Mouse (Mus musculus) kidney, embryonic 14.5 days (tissue): ENCODE measurements around the gene Gal3st4. TPM values are rescaled to one million over a fixed set of nuclear protein-coding genes. Genes with fewer than 3 reads are reported as not detected.

Source experiments
- ATAC-seq: fragments of 200-750 bp; cut with Nextera tagmentation; 2 replicates; pipeline ENCODE4 v1.8.0; 2017; ENCODE audit warnings: moderate number of reproducible peaks, mild to moderate bottlenecking, moderate TSS enrichment, moderate library complexity; ENCODE audit not compliant: low FRiP score, low TSS enrichment
- H3K27ac ChIP-seq: fragments of 300-500 bp; sonication (generic); 2 replicates; pipeline ENCODE4 v1.5.1; 2014; ENCODE audit warnings: low read depth, mild to moderate bottlenecking, low read length, moderate library complexity, mixed read lengths
- H3K27me3 ChIP-seq: fragments of 300-500 bp; sonication (generic); 2 replicates; pipeline ENCODE4 v1.6.1; 2014; ENCODE audit warnings: mild to moderate bottlenecking, low read length; ENCODE audit not compliant: control insufficient read depth, insufficient read depth
- H3K36me3 ChIP-seq: fragments of 300-500 bp; sonication (generic); 2 replicates; pipeline ENCODE4 v1.6.1; 2014; ENCODE audit warnings: low read length, mixed read lengths; ENCODE audit not compliant: control insufficient read depth, insufficient read depth
- H3K4me1 ChIP-seq: fragments of 300-500 bp; sonication (generic); 2 replicates; pipeline ENCODE4 v1.6.1; 2014; ENCODE audit warnings: low read length, mixed read lengths; ENCODE audit not compliant: control insufficient read depth, insufficient read depth
- H3K4me2 ChIP-seq: fragments of 300-500 bp; sonication (generic); replicated peaks from 2 replicates; pipeline ENCODE4 v1.6.1; 2014; ENCODE audit warnings: low read depth, mild to moderate bottlenecking, low read length
- H3K4me3 ChIP-seq: fragments of 300-500 bp; sonication (generic); 2 replicates; pipeline ENCODE4 v1.5.1; 2014; ENCODE audit warnings: mild to moderate bottlenecking, low read length
- H3K9ac ChIP-seq: fragments of 300-500 bp; sonication (generic); 2 replicates; pipeline ENCODE4 v1.6.1; 2014; ENCODE audit warnings: low read depth, mild to moderate bottlenecking, low read length, moderate library complexity
- H3K9me3 ChIP-seq: fragments of 300-500 bp; sonication (generic); 2 replicates; pipeline ENCODE4 v1.6.1; 2016; ENCODE audit warnings: low read length; ENCODE audit not compliant: control insufficient read depth
- WGBS: fragments of 180-500 bp; shearing (Covaris S2); extraction: QIAGEN DNeasy Blood & Tissue Kit; methylation state at CpG from one replicate; pipeline ENCODE4 v1.1.7; 2014; 5-methylcytosine and 5-hydroxymethylcytosine counted together
- polyA plus RNA-seq: library from polyadenylated mRNA; unstranded; fragments of >200 nt; fragmentation: Nextera tagmentation; extraction: Ambion mirVana; gene quantifications from 2 replicates; pipeline ENCODE4 v1.2.1, GENCODE M21; 2014

The Gal3st4 gene
- polyA plus RNA-seq, 1 experiment from 2014 or later = 3.3 TPM

DNA sequence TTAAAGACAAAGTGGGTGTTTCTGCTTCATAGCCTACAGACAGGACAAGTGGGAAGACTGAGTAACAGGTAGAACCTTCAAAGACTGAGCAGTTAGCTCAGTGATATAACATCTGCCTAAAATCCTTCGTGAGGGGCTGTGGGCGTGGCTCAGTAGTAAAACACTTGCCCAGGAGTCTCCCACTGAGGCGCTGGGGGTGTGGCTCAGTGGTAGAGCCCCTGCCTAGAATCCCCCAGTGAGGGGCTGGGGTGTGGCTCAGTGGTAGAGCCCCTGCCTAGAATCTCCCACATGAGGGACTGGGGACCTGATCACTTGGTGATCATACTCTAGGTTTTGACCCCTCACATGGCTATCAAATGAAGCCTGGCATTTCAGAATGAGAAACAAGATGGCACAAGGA lies 14.6 kb downstream of the Gal3st4 start:
- no peaks in the 10 kb centered on the region for H3K27me3 ChIP-seq
- no peak overlapping the region for H3K4me3 ChIP-seq
- H3K36me3 ChIP-seq = peaks cover 37% of the 10 kb centered on the region
- WGBS = 78% methylated on average over 3 of the region's 3 CpGs
- no peak overlapping the region for H3K27ac ChIP-seq
- H3K4me1 ChIP-seq = peaks cover 19% of the 10 kb centered on the region
- ATAC-seq = no peak
- H3K9ac ChIP-seq = no peak overlapping the region
- H3K4me2 ChIP-seq = no peak overlapping the region
- H3K9me3 ChIP-seq = no peaks in the 10 kb centered on the region

DNA sequence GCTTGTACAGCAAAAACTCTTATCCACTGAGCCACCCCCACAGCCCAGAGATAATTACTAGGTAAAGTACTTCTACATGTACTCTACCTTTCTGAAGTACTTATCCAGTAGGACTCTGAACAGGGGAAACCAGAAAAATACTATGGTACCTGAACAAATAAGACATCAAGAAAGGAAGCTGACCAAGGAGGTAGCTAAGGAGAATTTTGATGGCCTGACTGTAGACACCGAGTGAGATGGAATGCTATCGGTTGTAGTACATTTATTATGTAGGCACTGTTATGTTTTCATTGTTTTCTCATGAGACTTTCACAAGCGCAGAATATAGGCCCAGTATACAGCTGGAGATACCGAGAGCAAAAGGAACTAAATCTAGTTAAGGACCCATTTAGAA lies 15.1 kb downstream of the Gal3st4 start:
- peaks cover 37% of the 10 kb centered on the region for H3K36me3 ChIP-seq

DNA sequence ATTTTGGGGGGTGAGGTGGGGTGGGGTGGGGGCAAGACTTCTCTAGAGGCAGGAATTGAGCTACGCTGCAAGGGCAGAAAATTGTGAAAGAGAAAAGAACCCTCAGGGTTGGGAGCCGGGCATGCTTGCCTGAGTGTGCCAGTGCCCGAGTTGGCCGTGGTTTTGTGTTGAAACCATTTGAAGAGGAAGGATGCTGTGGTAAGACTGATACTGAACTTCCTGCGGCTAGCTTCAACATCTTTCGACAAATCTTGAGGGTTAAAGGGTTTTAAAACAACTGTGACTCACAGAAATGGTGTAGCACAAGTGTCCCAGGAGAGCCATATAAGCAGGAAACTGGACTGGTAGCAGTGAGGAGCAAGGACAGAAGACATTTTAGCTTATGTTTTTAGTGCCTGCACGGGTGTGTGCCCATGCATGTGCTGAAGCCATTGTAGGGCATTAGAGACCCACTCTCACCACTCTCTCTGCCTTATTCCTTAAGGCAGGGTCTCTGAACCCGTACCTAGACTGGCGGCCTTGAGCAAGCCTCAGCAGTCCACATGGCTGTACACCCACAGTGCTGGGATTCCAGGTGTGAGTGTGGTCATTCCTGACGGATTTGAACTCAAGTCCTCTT lies 15.6 kb downstream of the Gal3st4 start:
- H3K27ac ChIP-seq = no peak overlapping the region

More for the DNA sequence above, 15.1 kb downstream of the Gal3st4 start:
- H3K9ac ChIP-seq = no peak overlapping the region
- H3K4me2 ChIP-seq = no peak overlapping the region
- H3K27ac ChIP-seq = no peak overlapping the region
- no peak overlapping the region for H3K4me3 ChIP-seq
- 96% methylated on average over 4 of the region's 4 CpGs for WGBS
- H3K4me1 ChIP-seq = peaks cover 14% of the 10 kb centered on the region; the same call in 1 of the 2 replicates
- no peaks in the 10 kb centered on the region for H3K27me3 ChIP-seq
- no peaks in the 10 kb centered on the region for H3K9me3 ChIP-seq
- no peak for ATAC-seq

DNA sequence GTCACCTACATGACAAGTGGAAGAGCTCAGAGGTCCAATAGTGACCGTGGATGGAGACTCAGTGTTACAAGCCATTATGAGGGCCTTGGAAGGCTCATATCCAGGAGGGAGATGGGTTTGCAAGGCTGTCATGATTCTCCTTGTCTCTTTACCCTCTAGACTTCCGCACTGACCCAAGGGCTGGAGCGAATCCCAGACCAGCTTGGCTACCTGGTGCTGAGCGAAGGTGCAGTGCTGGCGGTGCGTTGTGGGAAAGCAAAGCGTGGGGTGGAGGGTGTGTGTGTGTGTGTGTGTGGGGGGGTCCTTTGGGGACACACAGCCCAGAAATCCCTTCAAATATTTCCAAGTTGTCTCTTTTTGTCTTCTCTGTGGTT lies 16.6 kb downstream of the Gal3st4 start:
- Histone ChIP-seq H3K9me3 (no peaks in the 10 kb centered on the region), H3K4me2 (peak overlapping the region; percentile 55), H3K36me3 (peaks cover 26% of the 10 kb centered on the region), H3K27ac (peak overlapping the region; percentile 67; the same call in 1 of the 2 replicates), H3K4me1 (peaks cover 10% of the 10 kb centered on the region; the same call in 1 of the 2 replicates), H3K4me3 (peak overlapping the region; percentile 73), H3K27me3 (no peaks in the 10 kb centered on the region), H3K9ac (peak overlapping the region; percentile 68)
- ATAC-seq = no peak; the same call in 1 of the 2 replicates
- 17% methylated on average over 7 of the region's 7 CpGs for WGBS

More for the DNA sequence above, 15.6 kb downstream of the Gal3st4 start:
- peaks cover 36% of the 10 kb centered on the region for H3K36me3 ChIP-seq
- 93% methylated on average over 10 of the region's 10 CpGs for WGBS
- no peak overlapping the region for H3K9ac ChIP-seq
- H3K4me3 ChIP-seq = no peak overlapping the region
- H3K27me3 ChIP-seq = no peaks in the 10 kb centered on the region
- peaks cover 10% of the 10 kb centered on the region; the same call in 1 of the 2 replicates for H3K4me1 ChIP-seq
- no peak overlapping the region for H3K4me2 ChIP-seq
- ATAC-seq = no peak
- H3K9me3 ChIP-seq = no peaks in the 10 kb centered on the region

DNA sequence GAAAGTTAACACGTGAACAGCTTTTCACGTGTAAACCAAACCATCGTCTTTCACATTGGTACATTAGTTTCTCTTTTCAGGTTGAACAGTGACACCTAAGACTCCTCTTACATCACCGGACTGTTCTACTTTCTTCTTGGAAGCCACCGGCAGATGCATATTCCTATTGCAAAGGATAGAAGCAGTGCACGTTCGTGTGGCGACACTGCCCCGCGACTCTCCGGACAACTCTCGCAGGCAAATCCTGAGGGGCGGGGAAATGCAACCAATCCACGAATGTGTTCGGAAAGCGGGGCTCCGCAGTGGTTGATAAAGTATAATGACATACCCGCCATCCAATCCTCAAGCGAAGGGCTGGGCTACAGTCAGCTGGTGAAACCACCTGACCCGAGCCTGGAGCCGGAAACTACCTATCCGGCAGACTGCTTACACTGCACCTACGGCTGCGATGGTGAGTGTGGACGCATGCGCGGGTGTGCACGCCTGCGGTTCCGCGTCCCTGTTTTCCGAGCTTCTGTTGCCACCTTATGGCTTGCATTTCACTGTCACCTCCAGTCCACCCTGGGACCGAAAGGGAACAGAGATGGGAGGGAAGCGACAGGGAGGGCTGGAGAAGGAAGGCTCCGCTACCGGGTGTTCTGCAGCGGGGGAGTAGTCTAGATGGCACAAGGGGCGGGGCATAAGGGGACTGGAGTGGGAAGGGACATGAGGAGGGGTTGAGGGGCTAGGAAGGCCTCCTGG lies 17.1 kb downstream of the Gal3st4 start, which contains the start of gene Lamtor4:
Lamtor4 (plus strand) TSS at position 130 of the 741 bp plus-strand sequence.
- H3K4me1 ChIP-seq = peaks cover 10% of the 10 kb centered on the region; the same call in 1 of the 2 replicates
- H3K4me3 ChIP-seq = peak within 1 kb of the TSS; percentile 73
- H3K9me3 ChIP-seq = no peaks in the 10 kb centered on the region
- peak within 1 kb of the TSS; percentile 55 for H3K4me2 ChIP-seq
- peak; percentile 100 for ATAC-seq
- H3K36me3 ChIP-seq = peaks cover 20% of the 10 kb centered on the region
- H3K27me3 ChIP-seq = no peaks in the 10 kb centered on the region
- peak within 1 kb of the TSS; percentile 67; the same call in 1 of the 2 replicates for H3K27ac ChIP-seq
- peak within 1 kb of the TSS; percentile 68 for H3K9ac ChIP-seq
- under 1% methylated on average over 38 of the region's 38 CpGs for WGBS

DNA sequence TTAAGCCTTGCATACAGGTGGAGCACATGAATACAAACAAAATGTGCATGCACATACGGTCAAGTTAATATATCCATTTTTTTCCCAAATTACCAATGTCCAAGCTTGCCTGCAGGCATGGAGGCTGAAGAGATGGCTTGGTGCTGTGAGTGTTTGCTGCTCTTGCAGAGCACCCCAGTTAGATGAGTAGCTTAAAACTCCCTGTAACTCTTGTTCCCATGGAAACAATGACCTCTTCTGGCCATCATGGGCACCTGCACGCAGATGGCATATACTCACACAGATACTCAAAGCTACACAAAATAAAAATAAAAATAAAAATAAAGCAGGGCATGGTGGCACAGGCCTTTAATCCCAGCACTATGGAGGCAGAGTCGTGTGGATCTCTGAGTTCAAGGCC lies 19.6 kb downstream of the Gal3st4 start:
- H3K9ac ChIP-seq = no peak overlapping the region
- H3K27ac ChIP-seq = no peak overlapping the region
- no peaks in the 10 kb centered on the region for H3K36me3 ChIP-seq
- H3K4me2 ChIP-seq = no peak overlapping the region
- H3K9me3 ChIP-seq = no peaks in the 10 kb centered on the region
- WGBS = 93% methylated on average over 3 of the region's 3 CpGs
- no peak overlapping the region for H3K4me3 ChIP-seq
- H3K4me1 ChIP-seq = peaks cover 10% of the 10 kb centered on the region; the same call in 1 of the 2 replicates
- H3K27me3 ChIP-seq = no peaks in the 10 kb centered on the region
- no peak for ATAC-seq

DNA sequence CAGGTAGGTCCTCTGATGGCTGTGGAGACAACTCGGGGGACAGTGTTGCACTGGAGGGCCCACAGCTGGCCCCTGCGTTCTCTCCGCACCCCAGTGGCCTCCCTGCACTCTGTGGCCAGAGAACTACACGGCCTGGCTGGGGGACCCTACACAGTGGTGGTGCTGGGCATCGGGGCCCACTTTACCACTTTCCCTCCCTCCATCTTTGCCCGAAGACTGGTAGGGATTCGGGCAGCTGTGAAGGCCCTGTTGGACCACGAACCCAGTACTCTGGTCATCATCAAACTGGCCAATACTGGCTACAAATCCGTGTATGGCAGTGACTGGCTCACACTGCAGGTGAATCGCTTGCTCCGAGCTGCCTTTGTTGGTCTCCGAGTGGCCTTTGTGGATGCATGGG lies 21.5 kb downstream of the Gal3st4 start:
- H3K4me1 ChIP-seq = peaks cover 7% of the 10 kb centered on the region; the same call in 1 of the 2 replicates
- ATAC-seq = no peak
- no peak overlapping the region for H3K4me2 ChIP-seq
- no peak overlapping the region for H3K9ac ChIP-seq
- WGBS = 87% methylated on average over 12 of the region's 12 CpGs
- H3K4me3 ChIP-seq = no peak overlapping the region
- no peaks in the 10 kb centered on the region for H3K9me3 ChIP-seq
- no peaks in the 10 kb centered on the region for H3K27me3 ChIP-seq
- H3K27ac ChIP-seq = no peak overlapping the region
- H3K36me3 ChIP-seq = no peaks in the 10 kb centered on the region

DNA sequence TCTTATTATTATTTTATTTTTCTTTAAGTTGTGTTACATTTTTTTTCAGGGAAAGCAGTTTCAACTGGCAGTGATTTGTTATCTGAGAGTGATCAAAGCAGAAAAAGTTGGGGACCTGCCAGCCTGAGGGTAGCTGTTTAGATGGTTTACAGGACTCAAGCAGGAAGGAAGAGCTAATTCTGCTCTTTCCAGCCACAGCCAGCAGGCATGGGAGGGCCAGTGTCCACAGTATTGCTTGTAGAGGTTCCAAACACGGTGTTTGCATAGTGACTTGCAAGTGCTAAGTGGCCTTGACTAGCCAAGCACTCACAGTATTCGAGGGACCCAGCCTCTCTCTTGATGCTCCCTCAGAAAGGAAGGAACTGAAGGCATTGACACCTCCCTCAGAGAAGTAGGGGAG lies 31.1 kb downstream of the Gal3st4 start:
- Histone ChIP-seq H3K4me2 (no peak overlapping the region), H3K36me3 (no peaks in the 10 kb centered on the region), H3K27ac (no peak overlapping the region), H3K9me3 (no peaks in the 10 kb centered on the region), H3K9ac (no peak overlapping the region), H3K4me1 (no peaks in the 10 kb centered on the region), H3K27me3 (no peaks in the 10 kb centered on the region), H3K4me3 (no peak overlapping the region)
- no peak for ATAC-seq
- WGBS = 42% methylated on average over 2 of the region's 2 CpGs

DNA sequence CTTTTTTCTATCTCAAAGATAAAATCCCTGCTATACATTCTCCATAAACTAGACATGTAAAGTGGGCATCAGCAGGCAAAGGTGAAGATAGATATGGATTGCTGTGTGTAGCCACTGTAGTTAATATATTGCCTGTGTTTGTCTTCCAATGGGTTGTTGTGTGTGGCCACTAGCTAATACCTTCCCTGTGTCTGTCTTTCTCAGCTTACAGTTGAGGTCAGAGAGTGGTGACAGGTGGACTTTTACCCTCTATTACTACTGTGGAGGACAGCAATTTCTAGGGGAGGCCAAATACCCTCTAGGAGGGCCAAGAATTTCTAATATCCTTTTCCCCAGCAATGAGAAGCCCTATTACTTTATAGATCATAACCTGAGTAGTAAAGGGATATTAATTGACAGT lies 38.4 kb downstream of the Gal3st4 start:
- peak overlapping the region; percentile 80 for H3K27ac ChIP-seq

More for the DNA sequence above, 38.4 kb downstream of the Gal3st4 start:
- Histone ChIP-seq H3K9me3 (no peaks in the 10 kb centered on the region), H3K27me3 (no peaks in the 10 kb centered on the region), H3K4me1 (no peaks in the 10 kb centered on the region), H3K9ac (no peak overlapping the region), H3K36me3 (no peaks in the 10 kb centered on the region), H3K4me2 (no peak overlapping the region), H3K4me3 (no peak overlapping the region)
- no peak for ATAC-seq
